Mouse (Mus musculus) cerebellum, postnatal 4 days (tissue): Measurements from ENCODE around the gene Psenen.

Experiments
- DNase-seq, 2 experiments: peaks; one replicate each; pipeline ENCODE4 v3.0.0; 2022; ENCODE audit warnings: low spot score in 2 of 2, mixed read lengths in 1 of 2

Gene Psenen

GRCm38 (mm10) chr7:30588676-30589434, 25.4 kb upstream of the Psenen start, which contains the start of gene Kmt2b:
Gene Kmt2b (minus strand): TSS chr7:30588726.
- DNase-seq = peak; percentile 91 to 94

DNA sequence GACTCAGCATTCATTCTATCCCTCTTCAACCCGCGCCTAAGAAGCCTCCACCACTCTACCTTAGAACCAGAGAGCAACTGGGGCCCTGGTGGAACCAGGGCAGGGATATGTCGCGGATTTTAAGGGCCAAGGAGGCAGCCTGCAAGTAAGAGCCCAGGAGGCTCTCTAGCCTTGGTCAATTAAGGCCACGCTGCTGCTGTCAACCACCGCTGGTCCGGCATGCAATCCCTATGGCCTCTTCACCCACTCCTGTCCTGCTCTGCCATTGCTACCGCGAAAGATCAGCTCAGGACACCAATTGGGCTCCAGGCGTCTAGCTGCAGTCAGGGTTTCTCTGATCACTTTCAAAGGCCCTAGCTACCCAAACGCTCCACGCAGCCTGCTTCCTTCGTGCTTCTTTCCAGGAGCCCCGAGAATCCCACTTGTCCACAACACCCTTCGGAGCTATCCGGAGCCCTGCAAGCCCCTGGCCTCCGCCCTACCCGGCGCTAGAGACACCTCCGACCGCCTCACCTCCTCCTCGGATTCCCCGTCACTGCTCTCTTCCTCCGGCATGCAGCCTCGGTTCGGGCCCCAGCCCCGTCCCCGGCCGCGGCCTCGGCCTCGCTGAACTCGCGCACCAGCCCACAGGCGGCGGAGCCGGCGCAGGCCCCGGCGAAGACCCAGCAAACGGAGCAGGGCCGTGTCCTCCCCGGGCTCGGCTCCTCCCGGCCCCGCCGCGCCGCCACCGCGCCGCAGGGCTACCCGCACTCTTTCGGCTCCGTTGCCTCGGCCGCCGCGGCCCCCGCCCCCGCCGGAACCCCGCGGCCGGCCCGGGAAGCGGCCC, 24.6 kb upstream of the Psenen start:
- DNase-seq = peak in 1 of 2 experiments; percentile 60

- no peak for DNase-seq
Measured at GRCm38 (mm10) chr7:30586455-30587020, 23.1 kb upstream of the Psenen start.

- DNase-seq = no peak
Measured at GRCm38 (mm10) chr7:30585170-30585569, 21.7 kb upstream of the Psenen start.

- DNase-seq = no peak
Measured at GRCm38 (mm10) chr7:30584339-30584738, 20.9 kb upstream of the Psenen start.

GRCm38 (mm10) chr7:30581547-30581946, 18.1 kb upstream of the Psenen start:
- DNase-seq = no peak

- no peak for DNase-seq
Measured at GRCm38 (mm10) chr7:30579950-30580349, 16.5 kb upstream of the Psenen start.

GRCm38 (mm10) chr7:30572969-30573368, 9.5 kb upstream of the Psenen start:
- DNase-seq = no peak

- no peak for DNase-seq
Measured at GRCm38 (mm10) chr7:30572389-30572788, 9.0 kb upstream of the Psenen start.

GRCm38 (mm10) chr7:30567555-30567954, 4.1 kb upstream of the Psenen start:
- DNase-seq = no peak

DNA sequence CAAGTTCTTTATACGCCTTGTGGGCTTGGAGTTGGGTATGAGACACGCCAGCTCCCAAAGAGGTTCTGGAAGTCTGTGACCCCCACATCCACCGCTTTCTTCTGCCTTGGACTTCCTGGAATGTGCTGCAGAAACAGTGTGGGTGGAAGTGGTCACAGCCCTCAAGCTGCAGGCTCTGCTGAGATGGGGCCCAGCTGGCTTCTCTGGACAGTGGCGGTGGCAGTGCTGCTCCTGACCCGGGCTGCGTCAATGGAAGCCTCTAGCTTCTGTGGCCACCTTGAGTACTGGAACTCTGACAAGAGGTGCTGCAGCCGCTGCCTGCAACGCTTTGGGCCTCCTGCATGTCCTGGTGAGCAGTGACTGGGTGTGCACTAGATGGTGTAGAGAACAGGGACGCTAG, 2.6 kb upstream of the Psenen start:
- no peak for DNase-seq

DNA sequence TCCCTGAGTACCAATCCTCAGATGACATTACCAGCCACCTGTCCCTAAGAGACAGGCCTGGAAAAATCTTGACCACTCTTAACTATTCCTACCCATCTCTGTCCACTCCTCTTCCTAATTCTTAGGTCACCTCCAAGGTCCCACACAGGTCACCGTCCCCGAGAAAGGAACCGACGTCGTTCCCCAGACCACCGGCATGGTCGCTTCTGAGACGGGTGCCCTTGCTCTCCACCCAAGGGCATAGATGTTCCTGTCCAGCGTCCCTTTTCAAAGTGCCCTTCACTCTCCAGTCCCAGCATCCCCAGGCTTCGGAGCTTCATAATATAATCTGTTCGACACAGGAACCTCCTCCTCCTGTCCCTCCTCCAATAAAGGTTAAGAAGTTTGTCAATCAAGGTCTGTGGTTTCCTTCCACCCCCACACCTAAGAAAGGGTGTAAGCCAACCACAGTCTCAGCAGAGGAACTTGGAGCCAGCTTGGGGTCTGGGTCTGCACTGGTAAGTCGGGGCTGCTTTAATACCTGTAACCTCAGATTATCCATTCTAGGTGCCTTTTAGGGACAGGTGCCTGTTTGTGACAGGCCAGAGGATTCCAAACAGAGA, 1.6 kb upstream of the Psenen start, which contains the start of gene Igflr1:
Gene Igflr1 (plus strand): TSS at position 458 of the 602 bp plus-strand sequence.
- no peak for DNase-seq

DNA sequence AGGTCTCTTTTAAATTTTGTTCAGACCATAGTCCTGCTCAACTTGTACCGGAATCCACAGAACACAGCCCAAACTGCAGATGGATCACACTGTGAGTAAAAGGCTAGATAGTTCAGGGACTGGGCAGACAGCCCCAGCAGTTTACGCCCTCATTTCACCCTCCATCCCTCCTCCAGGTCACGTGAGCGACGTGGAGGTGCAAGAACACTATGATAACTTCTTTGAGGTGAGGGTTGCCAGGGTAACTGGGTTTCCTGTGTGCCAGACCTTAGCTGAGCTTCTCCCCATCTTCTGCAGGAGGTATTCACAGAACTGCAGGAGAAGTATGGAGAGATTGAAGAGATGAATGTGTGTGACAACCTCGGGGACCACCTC, 466 bp upstream of the Psenen start:
- no peak for DNase-seq

GRCm38 (mm10) chr7:30562526-30563116, 806 bp downstream of the Psenen start:
- no peak for DNase-seq

DNA sequence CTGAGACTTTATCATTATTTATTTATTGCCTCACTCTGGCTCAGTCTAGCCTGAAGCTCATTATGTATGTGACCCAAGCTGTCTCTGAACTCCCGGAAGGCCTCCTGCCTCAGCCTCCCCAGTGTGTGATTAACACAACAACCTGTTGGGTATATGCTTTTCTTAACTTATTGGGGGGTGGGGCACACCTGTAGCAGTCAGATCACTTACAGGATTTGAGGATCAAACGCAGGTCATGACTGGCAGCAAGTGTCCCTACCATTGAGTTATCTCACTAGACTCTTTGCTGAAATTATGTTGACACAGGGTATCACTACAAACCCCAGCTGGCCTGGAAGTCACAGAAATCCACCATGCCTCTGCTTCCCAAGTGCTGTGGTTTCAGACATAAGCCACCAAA, 3.1 kb downstream of the Psenen start:
- DNase-seq = no peak

- DNase-seq = peak; percentile 89 to 94
Measured at GRCm38 (mm10) chr7:30559443-30559954, 3.9 kb downstream of the Psenen start, which contains the start of gene Lin37. Gene Lin37 (minus strand): TSS chr7:30559838.

DNA sequence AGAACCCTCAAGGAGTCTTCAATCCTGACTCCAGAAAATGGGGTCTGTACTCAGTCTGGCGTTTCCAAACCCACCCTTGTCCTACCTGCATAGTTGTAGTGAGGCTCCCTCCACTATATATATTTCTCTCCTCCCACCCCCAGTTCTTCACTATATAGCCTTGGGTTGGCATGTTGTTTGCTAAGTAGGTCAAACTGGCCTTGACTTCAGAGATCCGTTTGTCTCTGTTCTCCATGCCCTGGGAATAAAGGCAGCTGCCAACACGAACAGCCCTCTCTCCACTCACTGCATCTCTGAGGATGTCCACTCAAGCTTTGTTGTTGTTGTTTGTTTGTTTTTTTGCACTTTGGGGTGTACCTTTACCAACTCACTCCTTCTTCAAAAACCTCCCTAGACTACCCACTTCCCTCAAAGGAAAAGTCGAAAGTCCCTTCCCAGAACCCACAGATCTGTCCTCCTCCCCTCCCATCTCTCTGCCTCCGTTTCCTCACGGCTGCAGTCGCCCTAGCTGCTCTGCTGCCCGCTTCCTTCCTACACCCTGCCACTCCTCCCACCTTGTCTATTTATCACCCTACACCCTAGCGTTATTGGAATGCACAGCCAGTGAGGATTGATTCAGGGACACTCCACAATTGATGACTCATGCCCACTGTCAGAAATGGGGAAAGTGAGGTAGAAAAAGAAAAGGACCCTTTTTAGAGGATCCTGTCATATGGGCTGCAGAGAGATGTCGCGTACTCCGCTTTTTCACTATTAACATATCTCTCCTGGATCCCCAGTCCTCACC, 4.6 kb downstream of the Psenen start:
- no peak for DNase-seq

DNA sequence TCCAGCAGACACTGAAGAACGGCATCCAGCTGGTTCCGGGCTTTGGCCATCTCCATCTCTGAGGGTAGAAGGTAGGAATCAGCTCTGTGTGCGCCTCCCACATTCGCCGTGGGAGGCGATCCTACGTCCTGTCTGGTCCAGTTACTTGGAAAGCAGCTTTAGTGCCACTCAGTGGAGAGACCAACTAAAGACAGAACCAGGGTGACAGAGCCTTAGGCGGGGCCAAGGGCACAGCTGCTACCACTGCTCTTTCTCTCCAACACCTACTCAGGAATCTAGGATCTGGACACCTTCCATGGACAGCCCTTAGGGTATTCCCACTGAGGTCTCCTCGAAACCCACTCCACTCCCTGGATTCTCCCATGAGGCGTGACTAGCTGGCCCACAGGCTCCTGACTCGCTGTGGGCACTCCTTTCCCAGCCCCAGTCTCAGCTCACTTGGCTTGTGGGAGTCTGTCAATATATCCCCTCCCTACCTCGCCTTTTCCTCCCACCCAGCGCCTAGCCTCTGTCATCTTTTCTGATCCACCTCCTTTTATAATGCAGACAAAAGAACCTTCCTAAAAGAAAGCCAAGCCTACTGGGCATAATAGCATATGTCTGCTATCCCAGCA, 5.4 kb downstream of the Psenen start:
- no peak for DNase-seq

- DNase-seq = no peak
Measured at GRCm38 (mm10) chr7:30556894-30557536, 6.4 kb downstream of the Psenen start.
